In genomic region chr2:121473301-121474179, GRCm38 (mm10) we compare ENCODE assay signal across 8 mouse cellular contexts. TPM values are rescaled to one million over a fixed set of nuclear protein-coding genes. Genes with fewer than 3 reads are reported as not detected.
A peak's percentile ranks its signal among the peaks of the same experiment; 100 is the strongest.
DNase-seq lines count a peak whose midpoint lies in the region; ATAC-seq and TF ChIP-seq lines count a peak whose summit lies in the region.
"Not testable (repeated sequence)": the region's sequence is repeated elsewhere in the genome, so short reads cannot be mapped to it uniquely, and the experiment has no call there.

Gene Mfap1b, minus strand, starts transcription at chr2:121474067.

- TF ChIP-seq CTCF in E14TG2a.4 (conservative IDR thresholded peaks at IDR 0.05; ENCODE audit: low read length); heart, postnatal 0 days (IDR thresholded peaks at IDR 0.05; ENCODE audit: low read depth); testis, adult 2 months (IDR thresholded peaks at IDR 0.05; ENCODE audit: control insufficient read depth, insufficient read depth, insufficient replicate concordance, low read depth, low read length): not testable (repeated sequence)

- not testable (repeated sequence) for H3K9me3 ChIP-seq in E14TG2a.4 (ENCODE audit: low read length); forebrain, embryonic 12.5 days; heart, postnatal 0 days (replicated peaks; ENCODE audit: control insufficient read depth, low read length); liver, embryonic 16.5 days (replicated peaks; ENCODE audit: control insufficient read depth, low read length); neural tube, embryonic 13.5 days

- H3K27me3 ChIP-seq in E14TG2a.4 (ENCODE audit: insufficient read depth, low read length); forebrain, embryonic 12.5 days; heart, postnatal 0 days (ENCODE audit: control insufficient read depth, insufficient read depth, low read length); liver, embryonic 16.5 days (ENCODE audit: control insufficient read depth, insufficient read depth, low read depth, low read length); neural tube, embryonic 13.5 days; testis, adult 2 months (ENCODE audit: control insufficient read depth, insufficient read depth, low read length): not testable (repeated sequence)

- peak within 1 kb of the TSS; percentile 62 for H3K9ac ChIP-seq in forebrain, embryonic 12.5 days
- peak within 1 kb of the TSS; percentile 63 for H3K9ac ChIP-seq in heart, postnatal 0 days (replicated peaks; ENCODE audit: low read depth, low read length)
- peak within 1 kb of the TSS; percentile 78 for H3K9ac ChIP-seq in liver, embryonic 16.5 days (ENCODE audit: low read depth, low read length)
- H3K9ac ChIP-seq in neural tube, embryonic 13.5 days, result peak within 1 kb of the TSS; percentile 75

- peak; percentile 95 for ATAC-seq in forebrain, embryonic 12.5 days (ENCODE audit: low FRiP score)
- peak; percentile 95 for ATAC-seq in heart, postnatal 0 days (ENCODE audit: insufficient read depth, low read depth)
- peak; percentile 96 for ATAC-seq in liver, embryonic 16.5 days (ENCODE audit: low read depth)
- ATAC-seq in neural tube, embryonic 13.5 days (ENCODE audit: low read depth), result peak; percentile 94

- peak; percentile 85 for DNase-seq in c-Kit-positive CD71-positive TER-119-positive erythroid progenitor cells, embryonic 14.5 days (ENCODE audit: low spot score)
- peak; percentile 92 for DNase-seq in heart, postnatal 0 days (ENCODE audit: low spot score)
- DNase-seq in kidney, postnatal 4 days, result peak; percentile 79 to 86

- H3K36me3 ChIP-seq in E14TG2a.4 (ENCODE audit: insufficient read depth, low read length), result peaks cover 12% of the 10 kb centered on the region
- H3K36me3 ChIP-seq in forebrain, embryonic 12.5 days (replicated peaks); heart, postnatal 0 days (replicated peaks; ENCODE audit: control insufficient read depth, insufficient read depth, low read length); liver, embryonic 16.5 days (ENCODE audit: control insufficient read depth, insufficient read depth); testis, adult 2 months (ENCODE audit: control insufficient read depth, insufficient read depth, low read length): not testable (repeated sequence)
- peaks cover 11% of the 10 kb centered on the region; the same call in 1 of the 2 replicates for H3K36me3 ChIP-seq in neural tube, embryonic 13.5 days

- H3K27ac ChIP-seq in forebrain, embryonic 12.5 days, result 0 out of 2 replicates have a peak within 1 kb of the TSS, but pooled peaks have one; percentile 54
- H3K27ac ChIP-seq in heart, postnatal 0 days (ENCODE audit: low read depth), result peak within 1 kb of the TSS; percentile 81
- peak within 1 kb of the TSS; percentile 82 for H3K27ac ChIP-seq in liver, embryonic 16.5 days (ENCODE audit: low read length)
- H3K27ac ChIP-seq in neural tube, embryonic 13.5 days (replicated peaks), result peak within 1 kb of the TSS; percentile 62
- peak within 1 kb of the TSS; percentile 93 for H3K27ac ChIP-seq in testis, adult 2 months (ENCODE audit: control insufficient read depth, insufficient read depth, low read depth, low read length)

- peak within 1 kb of the TSS; percentile 72 for H3K4me2 ChIP-seq in forebrain, embryonic 12.5 days
- peak within 1 kb of the TSS; percentile 65 for H3K4me2 ChIP-seq in heart, postnatal 0 days (ENCODE audit: low read depth, low read length)
- peak within 1 kb of the TSS; percentile 75 for H3K4me2 ChIP-seq in liver, embryonic 16.5 days (ENCODE audit: low read depth, low read length)
- H3K4me2 ChIP-seq in neural tube, embryonic 13.5 days, result peak within 1 kb of the TSS; percentile 80

- TF ChIP-seq EP300 in heart, postnatal 0 days (IDR thresholded peaks at IDR 0.05; ENCODE audit: low read depth), result not testable (repeated sequence)

- 6% methylated on average over 41 of the region's 41 CpGs for WGBS in forebrain, embryonic 12.5 days
- WGBS in heart, postnatal 0 days, result 5% methylated on average over 36 of the region's 41 CpGs
- WGBS in liver, embryonic 16.5 days (ENCODE audit: insufficient replicate concordance), result 3% methylated on average over 38 of the region's 41 CpGs
- WGBS in neural tube, embryonic 13.5 days, result 6% methylated on average over 41 of the region's 41 CpGs

- H3K4me3 ChIP-seq in E14TG2a.4 (replicated peaks; ENCODE audit: low read length), result peak within 1 kb of the TSS; percentile 78
- H3K4me3 ChIP-seq in forebrain, embryonic 12.5 days (replicated peaks), result peak within 1 kb of the TSS; percentile 62
- peak within 1 kb of the TSS; percentile 75 for H3K4me3 ChIP-seq in heart, postnatal 0 days (ENCODE audit: low read depth, low read length)
- peak within 1 kb of the TSS; percentile 80 for H3K4me3 ChIP-seq in liver, embryonic 16.5 days (ENCODE audit: low read depth, low read length)
- peak within 1 kb of the TSS; percentile 60 for H3K4me3 ChIP-seq in neural tube, embryonic 13.5 days
- peak within 1 kb of the TSS; percentile 96 for H3K4me3 ChIP-seq in testis, adult 2 months (ENCODE audit: control insufficient read depth, low read depth, low read length)

- H3K4me1 ChIP-seq in E14TG2a.4 (replicated peaks; ENCODE audit: low read depth, low read length), result peaks cover 16% of the 10 kb centered on the region
- not testable (repeated sequence) for H3K4me1 ChIP-seq in forebrain, embryonic 12.5 days; heart, postnatal 0 days (ENCODE audit: control insufficient read depth, insufficient read depth); liver, embryonic 16.5 days (ENCODE audit: control insufficient read depth, low read depth, low read length); neural tube, embryonic 13.5 days (replicated peaks); testis, adult 2 months (ENCODE audit: control insufficient read depth, insufficient read depth, low read length)

- peak; percentile 97 for TF ChIP-seq POLR2A in testis, adult 2 months (IDR thresholded peaks at IDR 0.05; ENCODE audit: control insufficient read depth, low read depth, low read length)

RNA-seq across cellular contexts. Expression of gene Mfap1b, which starts in this region (rescaled TPM):
- polyA plus RNA-seq in forebrain, embryonic 12.5 days (2016; fragmentation: Nextera tagmentation; extraction: Ambion mirVana), result 67.6 and 70.1 TPM in 2 replicates
- total RNA-seq in heart, postnatal 0 days (2014; rRNA removed; ENCODE audit: low replicate concordance), result 13.4 and 15.0 TPM in 2 replicates
- polyA plus RNA-seq in heart, postnatal 0 days (2015; fragmentation: Nextera tagmentation; extraction: Ambion mirVana), result 35.9 and 36.4 TPM in 2 replicates
- 19.4 and 20.5 TPM in 2 replicates for polyA plus RNA-seq in liver, embryonic 16.5 days (2015; fragmentation: Nextera tagmentation; extraction: Ambion mirVana)
- 74.3 and 76.4 TPM in 2 replicates for polyA plus RNA-seq in neural tube, embryonic 13.5 days (2015; fragmentation: Nextera tagmentation; extraction: Ambion mirVana)
- 4.0 and 4.5 TPM in 2 replicates for polyA plus RNA-seq in testis, adult 2 months (2012; rRNA removed)

Comparison
In these comparisons a context has a peak if more than half of its experiments do, and no peak if none do; other contexts are left out.
1. Peak in every context shown above with its lines: DNase-seq, ATAC-seq, H3K4me3 ChIP-seq and H3K27ac ChIP-seq.